Mouse (Mus musculus): Measurements from ENCODE around the gene Olfr610. TPM values are rescaled to one million over a fixed set of nuclear protein-coding genes. Genes with fewer than 3 reads are reported as not detected.
"Not testable (repeated sequence)": the region's sequence is repeated elsewhere in the genome, so short reads cannot be mapped to it uniquely, and the experiment has no call there.

Gene Olfr610
- total and polyA plus RNA-seq, 3 experiments = not detected

DNA sequence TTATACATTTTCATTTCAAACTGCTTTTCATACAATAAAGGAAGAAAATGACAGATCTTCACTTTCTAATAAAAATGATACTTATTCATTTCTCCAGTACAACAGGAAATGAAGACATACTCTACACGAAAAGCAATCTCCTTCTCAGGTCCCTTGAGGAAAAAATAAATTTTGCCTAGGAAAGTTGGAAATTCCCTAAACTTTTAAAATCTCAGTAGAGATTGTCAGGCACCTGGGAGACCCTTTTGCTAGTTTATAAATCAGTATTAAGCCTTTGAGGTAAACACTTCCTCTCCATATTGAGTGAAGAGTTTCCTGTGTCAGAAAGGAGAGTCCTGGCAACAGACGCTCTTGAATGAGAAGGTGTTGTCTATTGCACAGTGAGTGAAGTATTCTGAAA, 35.9 kb upstream of the Olfr610 start, which contains the start of gene Olfr613:
TSS of gene Olfr613 (plus strand) at position 301 of the 400 bp plus-strand sequence.
- DNase-seq (ENCODE audit: low read depth, low spot score) = no peak
- TF ChIP-seq TAL1 (IDR thresholded peaks at IDR 0.05; ENCODE audit: low read length) = no peak
- TF ChIP-seq NELFE (IDR thresholded peaks at IDR 0.05; ENCODE audit: low read depth, low read length) = no peak
- no peak for TF ChIP-seq USF1 (IDR thresholded peaks at IDR 0.05; ENCODE audit: low read depth, low read length)
- Histone ChIP-seq H3K79me2 (ENCODE audit: control insufficient read depth, insufficient read depth, low read length, poor library complexity) (no peaks in the 10 kb centered on the region), H3K27me3 (ENCODE audit: control insufficient read depth in 1 of 2, insufficient read depth in 2 of 2, low read length in 2 of 2) (no peaks in the 10 kb centered on the region), H3K27ac (ENCODE audit: control insufficient read depth, low read depth, low read length) (no peak within 1 kb of the TSS), H3K4me3 (ENCODE audit: control insufficient read depth in 1 of 2, insufficient read depth in 1 of 2, low read depth in 2 of 2, low read length in 2 of 2) (no peak within 1 kb of the TSS), H3K9ac (ENCODE audit: control insufficient read depth, low read depth, low read length, poor library complexity, severe bottlenecking) (no peak within 1 kb of the TSS), H3K4me1 (ENCODE audit: control insufficient read depth in 1 of 2, insufficient read depth in 2 of 2, low read length in 2 of 2) (no peaks in the 10 kb centered on the region), H3K36me3 (ENCODE audit: control insufficient read depth in 1 of 2, insufficient read depth in 2 of 2, low read length in 2 of 2) (no peaks in the 10 kb centered on the region), H3K9me3 (replicated peaks; ENCODE audit: insufficient read depth, low read length) (no peaks in the 10 kb centered on the region)

DNA sequence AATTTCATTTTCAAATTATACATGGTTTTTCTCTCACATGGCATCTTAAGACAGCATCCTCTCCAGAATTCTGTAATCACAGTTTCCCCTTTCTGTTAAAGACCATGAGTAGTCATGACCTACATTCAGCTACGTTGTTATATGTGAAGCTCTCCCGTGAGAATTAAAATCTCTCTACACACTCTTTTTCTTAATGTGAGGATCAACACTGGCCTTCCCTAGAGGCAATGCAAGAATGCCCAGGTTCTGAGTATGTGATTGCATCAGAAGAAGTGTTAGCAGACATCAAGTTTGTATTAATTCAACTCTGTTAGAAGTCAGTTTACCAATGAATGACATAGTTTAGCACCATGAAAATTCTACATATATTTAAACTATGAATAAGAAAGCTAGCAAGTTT, 30.7 kb upstream of the Olfr610 start, which contains the start of gene Olfr612:
TSS of gene Olfr612 (minus strand) at position 101 of the 400 bp plus-strand sequence.
- H3K27me3 ChIP-seq (ENCODE audit: control insufficient read depth in 1 of 2, insufficient read depth in 2 of 2, low read length in 2 of 2); H3K36me3 ChIP-seq (ENCODE audit: control insufficient read depth in 1 of 2, insufficient read depth in 2 of 2, low read length in 2 of 2); H3K9me3 ChIP-seq (replicated peaks; ENCODE audit: insufficient read depth, low read length); H3K9ac ChIP-seq (ENCODE audit: control insufficient read depth, low read depth, low read length, poor library complexity, severe bottlenecking); H3K4me3 ChIP-seq (ENCODE audit: control insufficient read depth in 1 of 2, insufficient read depth in 1 of 2, low read depth in 2 of 2, low read length in 2 of 2); H3K79me2 ChIP-seq (ENCODE audit: control insufficient read depth, insufficient read depth, low read length, poor library complexity); H3K4me1 ChIP-seq (ENCODE audit: control insufficient read depth in 1 of 2, insufficient read depth in 2 of 2, low read length in 2 of 2); H3K27ac ChIP-seq (ENCODE audit: control insufficient read depth, low read depth, low read length); DNase-seq (ENCODE audit: low read depth, low spot score): not testable (repeated sequence)

DNA sequence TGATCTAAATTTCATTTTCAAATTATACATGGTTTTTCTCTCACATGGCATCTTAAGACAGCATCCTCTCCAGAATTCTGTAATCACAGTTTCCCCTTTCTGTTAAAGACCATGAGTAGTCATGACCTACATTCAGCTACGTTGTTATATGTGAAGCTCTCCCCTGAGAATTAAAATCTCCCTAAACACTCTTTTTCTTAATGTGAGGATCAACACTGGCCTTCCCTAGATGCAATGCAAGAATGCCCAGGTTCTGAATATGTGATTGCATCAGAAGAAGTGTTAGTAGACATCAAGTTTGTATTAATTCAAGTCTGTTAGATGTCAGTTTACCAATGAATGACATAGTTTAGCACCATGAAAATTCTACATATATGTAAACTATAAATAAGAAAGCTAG, 8.8 kb upstream of the Olfr610 start, which contains the start of gene Olfr611:
TSS of gene Olfr611 (minus strand) at position 101 of the 400 bp plus-strand sequence.
- not testable (repeated sequence) for H3K27me3 ChIP-seq (ENCODE audit: control insufficient read depth in 1 of 2, insufficient read depth in 2 of 2, low read length in 2 of 2); H3K9me3 ChIP-seq (replicated peaks; ENCODE audit: insufficient read depth, low read length); H3K9ac ChIP-seq (ENCODE audit: control insufficient read depth, low read depth, low read length, poor library complexity, severe bottlenecking); H3K27ac ChIP-seq (ENCODE audit: control insufficient read depth, low read depth, low read length); H3K36me3 ChIP-seq (ENCODE audit: control insufficient read depth in 1 of 2, insufficient read depth in 2 of 2, low read length in 2 of 2); H3K4me3 ChIP-seq (ENCODE audit: control insufficient read depth in 1 of 2, insufficient read depth in 1 of 2, low read depth in 2 of 2, low read length in 2 of 2); DNase-seq (ENCODE audit: low read depth, low spot score); H3K79me2 ChIP-seq (ENCODE audit: control insufficient read depth, insufficient read depth, low read length, poor library complexity); H3K4me1 ChIP-seq (ENCODE audit: control insufficient read depth in 1 of 2, insufficient read depth in 2 of 2, low read length in 2 of 2)

DNA sequence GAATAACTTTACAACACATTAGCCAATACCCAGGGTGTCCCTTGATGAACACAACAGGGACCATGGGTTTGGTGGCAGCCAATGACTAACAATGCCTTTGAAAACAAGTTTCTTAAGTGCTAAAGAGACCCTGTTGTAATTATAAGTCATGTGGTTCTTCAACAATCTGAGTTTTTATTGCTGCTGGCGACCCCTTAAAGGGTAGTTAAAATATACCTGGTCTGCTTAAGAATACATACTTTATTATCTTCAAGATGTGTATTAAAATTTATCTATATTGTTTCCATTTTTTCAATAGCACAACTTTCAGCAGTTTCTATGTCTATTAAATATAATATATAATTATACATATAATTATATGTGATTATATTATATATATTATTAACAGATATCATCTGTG, 14.0 kb downstream of the Olfr610 start, which contains the start of gene Olfr609:
TSS of gene Olfr609 (minus strand) at position 101 of the 400 bp plus-strand sequence.
- H3K9me3 ChIP-seq (replicated peaks; ENCODE audit: insufficient read depth, low read length) = no peaks in the 10 kb centered on the region
- no peak for TF ChIP-seq NELFE (IDR thresholded peaks at IDR 0.05; ENCODE audit: low read depth, low read length)
- no peak for TF ChIP-seq POLR2AphosphoS2 (IDR thresholded peaks at IDR 0.05; ENCODE audit: low read length)
- TF ChIP-seq USF1 (IDR thresholded peaks at IDR 0.05; ENCODE audit: low read depth, low read length) = no peak
- no peak for TF ChIP-seq MAX (IDR thresholded peaks at IDR 0.05; ENCODE audit: low read length)
- no peak for TF ChIP-seq MAFK (IDR thresholded peaks at IDR 0.05; ENCODE audit: borderline replicate concordance, low read depth, low read length)
- TF ChIP-seq NRF1 (IDR thresholded peaks at IDR 0.05; ENCODE audit: insufficient read depth, low read depth, low read length, poor library complexity, severe bottlenecking) = no peak
- TF ChIP-seq EP300 (IDR thresholded peaks at IDR 0.05; ENCODE audit: low read depth in 1 of 2, low read length in 2 of 2) = no peak
- no peak for TF ChIP-seq CTCF (IDR thresholded peaks at IDR 0.05 in 2 of 3, conservative IDR thresholded peaks at IDR 0.05 in 1 of 3; ENCODE audit: control insufficient read depth in 1 of 3, insufficient read depth in 1 of 3, low read depth in 2 of 3, low read length in 3 of 3, poor library complexity in 1 of 3, severe bottlenecking in 1 of 3)
- TF ChIP-seq MXI1 (IDR thresholded peaks at IDR 0.05; ENCODE audit: low read depth, low read length) = no peak
- no peak for DNase-seq (ENCODE audit: low read depth, low spot score)
- H3K79me2 ChIP-seq (ENCODE audit: control insufficient read depth, insufficient read depth, low read length, poor library complexity) = no peaks in the 10 kb centered on the region
- no peak within 1 kb of the TSS for H3K27ac ChIP-seq (ENCODE audit: control insufficient read depth, low read depth, low read length)
- no peak within 1 kb of the TSS for H3K4me3 ChIP-seq (ENCODE audit: control insufficient read depth in 1 of 2, insufficient read depth in 1 of 2, low read depth in 2 of 2, low read length in 2 of 2)
- H3K27me3 ChIP-seq (ENCODE audit: control insufficient read depth in 1 of 2, insufficient read depth in 2 of 2, low read length in 2 of 2) = no peaks in the 10 kb centered on the region
- H3K9ac ChIP-seq (ENCODE audit: control insufficient read depth, low read depth, low read length, poor library complexity, severe bottlenecking) = no peak within 1 kb of the TSS
- H3K36me3 ChIP-seq (ENCODE audit: control insufficient read depth in 1 of 2, insufficient read depth in 2 of 2, low read length in 2 of 2) = no peaks in the 10 kb centered on the region
- H3K4me1 ChIP-seq (ENCODE audit: control insufficient read depth in 1 of 2, insufficient read depth in 2 of 2, low read length in 2 of 2) = no peaks in the 10 kb centered on the region

DNA sequence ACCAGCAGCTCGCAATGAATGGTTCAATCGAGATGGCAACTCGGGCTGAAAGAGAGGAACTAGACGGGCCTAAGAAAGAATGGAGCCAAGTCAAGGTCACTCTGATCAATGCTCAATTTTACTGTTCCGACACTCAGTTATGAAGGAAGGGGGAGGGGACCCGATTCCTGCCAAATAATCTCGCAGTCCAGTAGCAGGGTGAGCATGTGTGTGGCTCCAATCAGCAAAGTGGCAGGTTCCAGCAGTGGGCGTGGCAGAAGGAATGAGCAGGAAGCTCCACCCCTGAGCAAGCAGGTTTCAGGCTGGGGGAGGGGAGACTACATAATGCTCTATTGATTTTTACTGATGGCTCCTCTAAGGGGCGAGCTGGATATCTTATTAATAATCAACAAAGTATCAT, 34.8 kb downstream of the Olfr610 start:
- H3K9me3 ChIP-seq (replicated peaks; ENCODE audit: insufficient read depth, low read length); H3K36me3 ChIP-seq (ENCODE audit: control insufficient read depth in 1 of 2, insufficient read depth in 2 of 2, low read length in 2 of 2); H3K9ac ChIP-seq (ENCODE audit: control insufficient read depth, low read depth, low read length, poor library complexity, severe bottlenecking); H3K27ac ChIP-seq (ENCODE audit: control insufficient read depth, low read depth, low read length); H3K4me1 ChIP-seq (ENCODE audit: control insufficient read depth in 1 of 2, insufficient read depth in 2 of 2, low read length in 2 of 2); H3K79me2 ChIP-seq (ENCODE audit: control insufficient read depth, insufficient read depth, low read length, poor library complexity); DNase-seq (ENCODE audit: low read depth, low spot score); H3K27me3 ChIP-seq (ENCODE audit: control insufficient read depth in 1 of 2, insufficient read depth in 2 of 2, low read length in 2 of 2); H3K4me3 ChIP-seq (ENCODE audit: control insufficient read depth in 1 of 2, insufficient read depth in 1 of 2, low read depth in 2 of 2, low read length in 2 of 2): not testable (repeated sequence)

Data from MEL (cell line).